Mouse (Mus musculus): Measurements from ENCODE around the gene Psg20. TPM values are rescaled to one million over a fixed set of nuclear protein-coding genes. Genes with fewer than 3 reads are reported as not detected.
"Not testable (repeated sequence)": the region's sequence is repeated elsewhere in the genome, so short reads cannot be mapped to it uniquely, and the experiment has no call there.

Psg20 gene
- polyA plus RNA-seq, 1 experiment from 2014 or later = not detected

GRCm38 (mm10) chr7:18710331-18710730 is 24.3 kb upstream of the Psg20 start:
- not testable (repeated sequence) for H3K27ac ChIP-seq (ENCODE audit: low read depth, low read length); H3K9ac ChIP-seq (ENCODE audit: low read depth, low read length); ATAC-seq (replicated peaks; ENCODE audit: insufficient number of reproducible peaks, low FRiP score, low TSS enrichment); H3K4me3 ChIP-seq (ENCODE audit: low read depth, low read length); H3K36me3 ChIP-seq (ENCODE audit: control insufficient read depth, insufficient read depth, low read length); H3K27me3 ChIP-seq (ENCODE audit: control insufficient read depth, insufficient read depth, low read length); H3K4me1 ChIP-seq (ENCODE audit: control insufficient read depth, insufficient read depth, low read length); H3K4me2 ChIP-seq; H3K9me3 ChIP-seq (replicated peaks; ENCODE audit: control insufficient read depth, low read length)
- 69% methylated on average over 4 of the region's 4 CpGs for WGBS (ENCODE audit: insufficient replicate concordance)

DNA sequence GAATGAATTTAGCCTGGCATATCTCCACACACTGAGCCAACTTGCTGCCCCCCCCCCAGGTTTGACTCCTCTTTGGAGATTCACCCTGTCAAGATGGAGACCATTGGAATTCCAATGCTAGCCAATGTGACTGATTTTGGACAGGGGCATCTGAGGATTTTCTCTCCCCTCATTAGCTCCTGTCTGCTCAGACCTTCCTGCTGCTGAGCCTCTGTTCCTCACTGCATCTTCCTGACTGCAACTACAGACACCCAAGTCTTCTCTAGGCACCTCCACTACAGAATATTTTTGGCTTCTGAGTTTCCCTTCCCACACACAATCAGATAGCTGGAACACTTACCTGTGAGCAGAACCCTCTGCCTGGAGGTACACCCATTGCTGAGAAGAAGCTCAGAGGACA is 399 bp downstream of the Psg20 start:
- Histone ChIP-seq H3K9me3 (replicated peaks; ENCODE audit: control insufficient read depth, low read length) (no peaks in the 10 kb centered on the region), H3K4me3 (ENCODE audit: low read depth, low read length) (no peak overlapping the region), H3K27ac (ENCODE audit: low read depth, low read length) (no peak overlapping the region), H3K4me2 (no peak overlapping the region), H3K27me3 (ENCODE audit: control insufficient read depth, insufficient read depth, low read length) (no peaks in the 10 kb centered on the region), H3K9ac (ENCODE audit: low read depth, low read length) (no peak overlapping the region), H3K36me3 (ENCODE audit: control insufficient read depth, insufficient read depth, low read length) (no peaks in the 10 kb centered on the region), H3K4me1 (ENCODE audit: control insufficient read depth, insufficient read depth, low read length) (no peaks in the 10 kb centered on the region)
- no peak for ATAC-seq (replicated peaks; ENCODE audit: insufficient number of reproducible peaks, low FRiP score, low TSS enrichment)

GRCm38 (mm10) chr7:18679772-18680171 is 6.2 kb downstream of the Psg20 start:
- ATAC-seq (replicated peaks; ENCODE audit: insufficient number of reproducible peaks, low FRiP score, low TSS enrichment) = no peak

DNA sequence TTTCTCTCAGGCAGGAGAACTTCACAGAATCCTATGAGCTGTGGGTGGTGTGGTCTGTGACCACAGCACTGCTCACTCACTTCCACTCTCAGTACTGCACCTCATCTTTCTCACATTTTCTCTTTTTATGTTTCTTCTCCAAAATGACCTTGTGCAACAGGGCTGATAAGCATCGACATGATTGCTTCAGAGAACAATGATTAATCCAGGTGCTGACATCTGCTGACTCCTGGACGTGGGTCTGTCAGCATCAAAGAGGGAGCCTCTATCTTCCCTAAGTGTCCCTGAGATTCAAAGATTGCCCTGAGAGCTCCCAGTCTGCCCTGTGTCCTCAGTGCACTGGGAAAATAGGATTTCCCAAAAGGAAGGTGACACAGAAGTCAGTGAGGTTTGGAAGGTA is 29.4 kb downstream of the Psg20 start, which contains the start of gene Psg21:
Gene Psg21, minus strand, starts transcription at position 101 of the 400 bp plus-strand sequence.
- not testable (repeated sequence) for ATAC-seq (replicated peaks; ENCODE audit: insufficient number of reproducible peaks, low FRiP score, low TSS enrichment); H3K36me3 ChIP-seq (ENCODE audit: control insufficient read depth, insufficient read depth, low read length); H3K4me2 ChIP-seq; H3K27me3 ChIP-seq (ENCODE audit: control insufficient read depth, insufficient read depth, low read length); H3K27ac ChIP-seq (ENCODE audit: low read depth, low read length); H3K4me3 ChIP-seq (ENCODE audit: low read depth, low read length); H3K9me3 ChIP-seq (replicated peaks; ENCODE audit: control insufficient read depth, low read length); H3K4me1 ChIP-seq (ENCODE audit: control insufficient read depth, insufficient read depth, low read length); H3K9ac ChIP-seq (ENCODE audit: low read depth, low read length)
- WGBS (ENCODE audit: insufficient replicate concordance) = 50% methylated on average over 1 of the region's 2 CpGs

More at GRCm38 (mm10) chr7:18679772-18680171, 6.2 kb downstream of the Psg20 start:
- no peaks in the 10 kb centered on the region for H3K4me1 ChIP-seq (ENCODE audit: control insufficient read depth, insufficient read depth, low read length)
- H3K9ac ChIP-seq (ENCODE audit: low read depth, low read length) = no peak overlapping the region
- H3K9me3 ChIP-seq (replicated peaks; ENCODE audit: control insufficient read depth, low read length) = 0 out of 2 replicates have a peak, but pooled peaks cover 4% of the 10 kb centered on the region
- H3K36me3 ChIP-seq (ENCODE audit: control insufficient read depth, insufficient read depth, low read length) = no peaks in the 10 kb centered on the region
- H3K4me2 ChIP-seq = no peak overlapping the region
- no peak overlapping the region for H3K4me3 ChIP-seq (ENCODE audit: low read depth, low read length)
- no peaks in the 10 kb centered on the region for H3K27me3 ChIP-seq (ENCODE audit: control insufficient read depth, insufficient read depth, low read length)
- 47% methylated on average over 2 of the region's 2 CpGs for WGBS (ENCODE audit: insufficient replicate concordance)
- no peak overlapping the region for H3K27ac ChIP-seq (ENCODE audit: low read depth, low read length)

- H3K27me3 ChIP-seq (ENCODE audit: control insufficient read depth, insufficient read depth, low read length); H3K4me1 ChIP-seq (ENCODE audit: control insufficient read depth, insufficient read depth, low read length); ATAC-seq (replicated peaks; ENCODE audit: insufficient number of reproducible peaks, low FRiP score, low TSS enrichment); H3K27ac ChIP-seq (ENCODE audit: low read depth, low read length); H3K36me3 ChIP-seq (ENCODE audit: control insufficient read depth, insufficient read depth, low read length); H3K9me3 ChIP-seq (replicated peaks; ENCODE audit: control insufficient read depth, low read length); H3K9ac ChIP-seq (ENCODE audit: low read depth, low read length); H3K4me3 ChIP-seq (ENCODE audit: low read depth, low read length); H3K4me2 ChIP-seq: not testable (repeated sequence)
- WGBS (ENCODE audit: insufficient replicate concordance) = 76% methylated on average over 8 of the region's 8 CpGs
These were observed 59.1 kb downstream of the Psg20 start for GRCm38 (mm10) chr7:18626921-18627320.

Other genes starting within 250 kb of the Psg20 start
- gene Psg26, start 202.0 kb downstream of the Psg20 start, polyA plus RNA-seq (2014; fragmentation: Nextera tagmentation; extraction: Ambion mirVana) = not detected in 2 replicates
- 0.10 and 0.11 TPM in 2 replicates for gene Psg25, start 153.9 kb downstream of the Psg20 start, polyA plus RNA-seq (2014; fragmentation: Nextera tagmentation; extraction: Ambion mirVana)
- gene Psg27, start 118.9 kb downstream of the Psg20 start, polyA plus RNA-seq (2014; fragmentation: Nextera tagmentation; extraction: Ambion mirVana) = not detected in 2 replicates
- gene Psg23, start 69.7 kb downstream of the Psg20 start, polyA plus RNA-seq (2014; fragmentation: Nextera tagmentation; extraction: Ambion mirVana) = not detected in 2 replicates
- gene Psg21, start 29.5 kb downstream of the Psg20 start, polyA plus RNA-seq (2014; fragmentation: Nextera tagmentation; extraction: Ambion mirVana) = not detected in 2 replicates
- not detected in 2 replicates for gene Psg22, start 31.9 kb upstream of the Psg20 start, polyA plus RNA-seq (2014; fragmentation: Nextera tagmentation; extraction: Ambion mirVana)
- gene Psg19, start 112.3 kb upstream of the Psg20 start, polyA plus RNA-seq (2014; fragmentation: Nextera tagmentation; extraction: Ambion mirVana) = not detected in 2 replicates
- gene Psg17, start 135.4 kb upstream of the Psg20 start, polyA plus RNA-seq (2014; fragmentation: Nextera tagmentation; extraction: Ambion mirVana) = 0.14 TPM in 1 of 2 replicates, not detected in the other
- gene Mill2, start 153.8 kb upstream of the Psg20 start, polyA plus RNA-seq (2014; fragmentation: Nextera tagmentation; extraction: Ambion mirVana) = not detected in 2 replicates
- 0.45 and 1.6 TPM in 2 replicates for gene Pglyrp1, start 185.1 kb upstream of the Psg20 start, polyA plus RNA-seq (2014; fragmentation: Nextera tagmentation; extraction: Ambion mirVana)
- gene Ccdc61, start 224.2 kb upstream of the Psg20 start, polyA plus RNA-seq (2014; fragmentation: Nextera tagmentation; extraction: Ambion mirVana) = 12.1 and 19.8 TPM in 2 replicates
- gene Nova2, start 239.7 kb upstream of the Psg20 start, polyA plus RNA-seq (2014; fragmentation: Nextera tagmentation; extraction: Ambion mirVana) = 0.77 and 0.93 TPM in 2 replicates